Mouse (Mus musculus) ovary, postnatal 10 days (tissue): ENCODE results near the gene Gm20388.

ENCODE experiments used
- DNase-seq: peaks from one replicate; pipeline ENCODE4 v3.0.0; 2022; ENCODE audit warnings: low spot score

Gene Gm20388

DNA sequence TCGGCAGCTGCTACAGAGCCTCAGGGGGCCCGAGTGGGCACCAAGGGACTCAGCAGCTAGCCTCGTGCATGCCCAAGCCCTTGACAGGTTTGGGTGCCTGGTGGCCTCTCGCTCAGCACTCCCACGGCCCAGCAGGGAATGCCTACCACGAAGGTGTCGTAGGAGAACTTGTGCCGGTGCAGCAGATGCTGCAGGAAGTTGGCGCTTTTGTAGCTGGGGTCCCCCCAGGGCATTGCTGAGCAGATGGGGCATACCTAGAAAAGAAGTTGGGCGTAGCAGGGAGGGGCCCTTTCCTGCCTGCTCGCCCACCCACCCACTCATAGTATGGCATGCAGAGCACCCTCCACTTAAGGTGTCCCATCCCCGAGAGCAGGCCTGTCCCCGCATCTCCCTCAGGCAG lies 2557.2 kb downstream of the Gm20388 start:
- no peak for DNase-seq

DNA sequence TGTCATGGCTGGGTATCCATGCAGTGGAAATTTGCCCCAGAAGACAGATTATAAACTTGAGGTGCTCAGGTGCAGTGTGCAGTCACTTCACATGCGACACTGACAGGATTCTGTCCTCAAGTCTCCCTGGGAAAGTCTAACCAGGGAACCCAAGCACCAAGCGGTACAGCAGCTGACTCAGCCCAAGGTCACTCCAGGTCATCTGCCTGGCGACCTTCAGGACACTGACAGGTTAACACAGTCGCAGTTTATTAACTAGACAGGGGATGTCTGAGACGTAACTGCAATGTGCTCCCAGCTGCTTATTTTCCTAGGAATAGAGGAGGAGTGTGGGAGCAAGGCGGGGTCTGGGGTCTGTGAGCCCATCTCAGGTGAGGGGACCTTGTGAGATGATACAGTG lies 2558.8 kb downstream of the Gm20388 start:
- no peak for DNase-seq

DNA sequence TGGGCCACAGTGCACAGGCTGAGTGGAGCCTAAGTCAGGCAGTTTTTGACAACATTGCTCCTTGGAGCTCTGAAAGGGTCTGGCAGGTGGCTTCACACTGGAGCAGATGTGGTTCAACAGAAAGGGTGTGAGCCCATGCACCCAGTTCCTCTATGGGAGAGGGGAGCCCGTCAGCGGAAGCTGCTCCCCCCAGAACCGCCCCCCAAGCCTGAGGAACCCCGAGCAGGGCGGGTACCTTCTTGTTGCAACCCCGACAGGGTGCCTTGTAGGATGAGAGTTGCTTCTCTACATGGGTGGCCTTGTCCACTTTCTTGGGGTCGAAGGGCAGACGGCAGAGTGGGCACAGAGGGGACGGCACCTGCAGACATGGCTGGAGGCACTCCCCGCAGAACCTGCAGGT lies 2559.3 kb downstream of the Gm20388 start:
- no peak for DNase-seq

DNA sequence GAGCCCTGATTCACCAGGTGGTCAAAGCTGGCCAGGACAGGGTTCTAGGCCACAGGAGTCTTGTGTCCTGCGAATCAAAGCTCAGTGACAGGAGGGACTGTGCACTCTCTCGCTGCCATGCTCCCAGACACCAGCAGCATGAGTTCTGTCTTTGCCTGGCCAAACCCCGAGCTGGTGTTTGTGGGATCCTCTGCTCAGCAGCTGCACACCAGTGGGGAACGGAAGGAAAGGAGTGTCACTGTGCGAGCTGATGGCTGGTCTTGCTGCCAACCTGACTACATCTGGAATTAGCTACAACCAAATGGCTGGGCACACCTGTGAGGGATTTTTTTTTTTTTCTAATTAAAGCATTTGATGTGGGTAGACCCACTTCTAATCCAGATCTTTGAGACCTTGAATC lies 2560.1 kb downstream of the Gm20388 start:
- DNase-seq, result no peak

DNA sequence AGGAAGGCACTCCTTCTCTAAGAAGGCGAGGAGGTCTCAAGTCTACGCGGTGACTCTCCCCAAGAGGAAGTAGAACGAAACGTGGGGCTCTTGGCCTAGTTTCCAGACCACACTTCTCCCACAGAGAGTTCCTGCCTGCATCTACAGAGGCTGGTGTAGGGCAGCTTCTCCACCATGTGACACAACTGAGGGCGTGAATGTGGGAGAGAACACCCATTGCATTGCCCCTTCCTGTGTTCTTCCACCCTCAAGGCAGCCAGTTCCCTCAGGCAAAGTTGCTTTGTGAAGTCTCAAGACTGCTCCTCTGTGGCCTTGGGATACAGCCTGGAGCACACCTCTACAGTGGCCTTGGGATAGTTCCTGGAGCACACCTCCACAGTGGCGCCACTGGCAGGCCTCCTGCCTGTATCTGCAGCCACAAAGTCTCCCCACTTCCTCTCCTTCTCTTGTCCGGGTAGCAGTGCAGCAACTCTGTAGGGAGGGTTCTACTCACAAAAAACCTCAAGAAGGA lies 2563.3 kb downstream of the Gm20388 start:
- DNase-seq, result no peak

DNA sequence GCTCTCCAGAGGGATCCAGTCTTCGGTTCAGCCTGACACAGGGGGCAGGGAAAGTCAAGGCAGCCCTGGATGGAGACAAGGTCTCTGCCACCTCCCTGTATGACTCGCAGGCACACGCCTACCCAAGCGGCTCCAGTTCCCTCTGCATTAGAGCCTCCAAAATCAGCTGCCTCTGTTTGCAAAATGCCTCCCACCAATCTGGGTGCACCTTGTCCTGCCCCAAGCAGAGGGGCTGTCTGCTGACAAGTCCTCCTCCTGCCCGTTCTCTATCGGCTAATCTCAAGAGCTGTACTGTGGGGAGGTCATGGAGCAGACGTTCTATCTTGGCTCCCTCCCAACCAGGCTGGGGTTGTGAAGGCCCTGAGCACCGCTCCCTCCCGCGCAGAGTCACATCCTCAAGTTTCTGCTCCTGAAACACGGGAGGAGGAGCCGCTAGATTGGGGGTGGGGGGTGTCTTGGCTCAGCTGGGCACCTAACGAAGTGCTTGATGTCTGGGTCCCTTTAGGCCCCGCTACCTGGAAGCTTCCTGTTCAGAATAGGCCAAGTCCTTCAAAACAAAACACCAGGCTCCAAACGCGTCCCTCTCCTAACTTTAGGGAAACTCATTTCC lies 2564.4 kb downstream of the Gm20388 start:
- DNase-seq, result no peak

DNA sequence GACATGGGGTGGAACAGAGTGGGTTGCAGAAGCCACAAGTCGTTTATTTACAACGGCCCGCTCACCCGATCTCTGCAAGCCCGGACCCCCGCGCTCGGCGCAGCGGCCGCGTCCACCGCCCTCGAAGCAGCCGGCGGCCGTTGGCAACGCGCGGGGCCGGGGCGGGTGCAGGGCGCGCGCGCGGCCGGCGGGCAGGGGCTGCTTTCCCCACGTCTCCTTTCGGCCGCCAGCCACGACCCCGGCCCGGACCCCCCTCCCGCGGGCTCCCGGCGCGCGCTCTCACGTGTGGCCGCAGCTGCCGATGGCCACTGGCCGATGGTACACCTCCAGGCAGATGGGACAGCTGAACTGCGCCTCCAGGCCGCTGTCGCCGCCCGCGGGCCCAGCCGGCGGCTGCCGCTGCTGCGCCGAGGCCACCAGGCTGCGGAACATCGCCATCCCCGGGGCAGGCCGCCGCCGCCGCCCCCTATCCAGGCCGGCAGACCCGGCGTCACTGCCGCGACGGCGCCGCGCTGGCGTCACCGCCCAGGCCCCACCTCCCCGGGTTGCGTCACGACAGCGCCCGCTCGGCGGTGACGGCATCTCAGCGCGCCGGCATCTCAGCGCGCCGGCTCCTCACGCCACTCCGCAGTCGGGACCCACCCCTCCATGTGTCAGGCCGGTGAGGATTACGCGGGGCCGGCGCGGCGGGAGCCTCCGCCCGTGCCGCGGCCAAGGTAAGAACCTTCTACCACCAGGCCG lies 2565.1 kb downstream of the Gm20388 start, which contains the start of the genes Rnf166 and Ctu2:
TSS of gene Rnf166 (minus strand) at position 485 of the 741 bp plus-strand sequence.
TSS of gene Ctu2 (plus strand) at position 564 of the 741 bp plus-strand sequence.
- DNase-seq, result peak; percentile 91

DNA sequence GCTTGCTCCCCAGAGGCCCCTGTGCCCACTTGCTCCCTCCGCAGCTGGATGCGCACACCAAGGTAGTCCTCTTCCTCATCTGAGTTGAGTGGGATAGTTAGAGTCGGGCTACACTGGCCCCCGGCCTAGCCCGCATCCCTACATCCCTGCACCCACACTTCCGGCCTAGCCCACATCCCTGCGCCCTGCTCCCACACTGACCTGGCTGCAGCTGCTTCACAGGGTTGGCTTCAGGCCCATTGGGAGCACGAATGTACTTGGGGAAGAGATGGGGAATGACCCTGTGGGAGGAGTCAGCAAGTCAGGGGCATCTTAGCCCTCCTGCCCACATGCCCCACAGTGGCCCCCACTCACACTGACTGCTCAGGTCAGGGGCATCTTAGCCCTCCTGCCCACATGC lies 2571.8 kb downstream of the Gm20388 start:
- DNase-seq, result no peak

DNA sequence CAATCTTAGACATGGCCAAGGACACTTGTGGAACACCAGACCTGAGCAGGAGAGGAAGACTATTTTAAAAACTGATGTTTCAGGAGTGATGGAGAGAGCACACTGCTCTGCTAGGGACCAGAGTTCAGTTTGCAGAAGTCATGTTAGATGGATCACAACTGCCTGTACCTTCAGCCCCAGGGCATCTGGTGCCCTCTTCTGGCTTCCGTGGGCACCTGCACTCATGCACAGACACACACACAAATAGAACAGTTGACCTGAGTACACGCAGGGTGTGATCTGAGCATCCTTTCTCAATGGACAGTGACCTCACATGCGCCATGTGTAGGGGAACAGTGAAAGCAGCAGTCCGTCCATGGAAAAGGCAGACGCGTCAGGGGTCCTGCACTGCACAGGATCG lies 2573.2 kb downstream of the Gm20388 start:
- no peak for DNase-seq

DNA sequence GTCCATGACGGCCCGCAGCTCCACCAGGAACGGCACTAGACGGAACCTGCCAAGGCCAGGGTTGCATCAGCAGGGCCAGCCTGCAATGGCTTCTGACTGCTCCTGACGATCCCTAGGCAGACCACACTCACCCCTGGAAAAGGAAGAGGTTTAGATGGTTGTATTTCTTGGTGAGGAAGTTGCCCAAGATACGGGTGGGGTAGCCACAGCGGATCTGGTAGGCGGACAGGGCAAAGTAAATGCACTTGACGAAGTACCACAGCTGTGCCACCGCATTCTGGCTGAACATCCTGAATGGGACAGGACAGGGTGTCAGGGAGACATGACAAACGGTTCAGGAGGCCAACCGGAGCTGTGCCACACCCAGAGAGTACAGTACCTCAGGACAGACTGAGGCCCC lies 2574.2 kb downstream of the Gm20388 start:
- DNase-seq, result no peak

DNA sequence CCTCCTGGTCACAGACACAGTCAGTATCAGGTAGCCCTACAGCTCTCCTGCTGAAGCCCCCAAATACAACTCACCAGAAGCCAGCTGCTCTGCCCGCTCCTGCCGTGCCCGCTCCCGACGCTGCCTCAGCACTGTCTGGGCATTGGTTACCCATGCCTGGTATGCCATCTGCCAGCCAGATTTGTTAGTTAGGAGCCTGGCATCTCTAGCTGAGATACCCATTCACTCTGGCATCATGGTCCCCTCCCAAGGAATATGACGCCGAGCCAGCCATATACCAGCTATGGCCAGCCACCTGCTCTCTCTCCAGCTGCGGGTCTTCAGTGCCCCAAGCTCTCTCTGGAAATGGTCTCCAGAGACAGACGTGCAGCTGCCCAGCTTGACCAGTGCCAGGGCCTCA lies 2577.7 kb downstream of the Gm20388 start:
- no peak for DNase-seq

DNA sequence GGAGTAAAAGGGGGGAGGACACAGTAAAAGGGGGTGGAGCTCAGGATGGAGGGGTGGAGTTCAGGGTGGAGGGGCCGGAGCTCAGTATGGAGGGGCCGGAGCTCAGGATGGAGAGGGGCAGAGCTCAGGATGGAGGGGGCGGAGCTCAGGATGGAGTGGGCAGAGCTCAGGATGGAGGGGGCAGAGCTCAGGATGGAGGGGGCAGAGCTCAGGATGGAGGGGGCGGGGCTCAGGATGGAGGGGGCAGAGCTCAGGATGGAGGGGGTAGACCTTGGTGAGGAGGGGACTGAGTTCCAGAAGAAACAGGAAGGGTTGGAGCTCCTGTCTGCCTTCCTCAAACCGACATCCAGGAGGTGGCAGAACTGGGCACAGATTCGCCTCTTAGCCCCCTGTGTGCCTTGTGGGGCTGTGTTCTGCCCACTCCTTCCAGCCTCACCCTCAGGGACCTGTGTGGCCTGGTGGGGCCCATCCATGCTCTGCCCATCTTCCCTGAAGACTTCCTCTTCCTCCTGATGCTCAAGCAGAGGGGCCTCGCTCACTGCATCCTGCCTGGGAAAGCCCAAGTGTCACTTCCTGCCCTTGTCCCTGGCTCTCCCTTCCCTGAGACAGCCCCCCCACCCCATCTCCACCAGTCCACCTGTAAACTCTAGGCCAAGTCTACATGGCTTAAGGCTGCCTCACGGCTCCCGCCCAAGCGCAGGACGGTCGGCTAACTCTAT lies 2586.5 kb downstream of the Gm20388 start:
- DNase-seq, result no peak

DNA sequence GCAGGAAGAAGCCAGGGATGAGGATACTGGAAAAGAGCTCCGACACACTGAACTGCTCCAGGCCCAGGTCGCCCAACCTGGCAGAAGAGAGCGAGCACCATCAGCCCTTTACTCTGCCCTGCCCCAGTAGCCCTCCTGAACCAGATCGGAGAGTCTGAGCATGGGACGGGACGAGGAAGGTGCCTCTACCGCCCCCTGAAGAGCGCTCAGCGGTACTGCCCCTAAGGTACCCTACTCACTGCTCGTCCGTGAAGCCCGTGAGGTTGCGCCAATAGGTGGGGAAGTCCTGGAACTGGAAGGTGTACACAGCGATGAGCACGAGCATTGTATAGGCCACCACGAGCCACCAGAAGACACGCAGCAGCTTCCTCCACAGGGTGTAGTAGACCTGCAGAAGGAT lies 2587.3 kb downstream of the Gm20388 start:
- DNase-seq, result no peak

DNA sequence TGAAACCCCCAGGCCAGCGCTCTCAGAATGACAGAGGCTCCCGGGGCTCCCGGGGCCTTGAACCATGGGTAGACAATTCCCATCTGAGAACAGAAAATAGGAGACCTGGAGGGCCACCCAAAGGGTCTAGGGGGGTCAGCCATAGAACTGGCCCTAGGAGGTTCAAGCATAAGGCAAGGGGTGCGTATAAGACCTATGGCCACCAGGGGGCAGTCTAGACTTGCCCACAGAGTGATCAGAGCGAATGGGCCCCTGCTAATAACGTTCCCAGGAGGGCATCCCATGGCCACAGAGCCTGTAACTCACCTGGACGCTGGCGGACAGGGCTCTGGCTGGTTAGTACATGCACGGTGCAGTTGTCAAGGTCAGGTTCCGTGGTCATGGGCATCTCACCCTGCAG lies 2590.2 kb downstream of the Gm20388 start:
- peak; percentile 65 for DNase-seq

DNA sequence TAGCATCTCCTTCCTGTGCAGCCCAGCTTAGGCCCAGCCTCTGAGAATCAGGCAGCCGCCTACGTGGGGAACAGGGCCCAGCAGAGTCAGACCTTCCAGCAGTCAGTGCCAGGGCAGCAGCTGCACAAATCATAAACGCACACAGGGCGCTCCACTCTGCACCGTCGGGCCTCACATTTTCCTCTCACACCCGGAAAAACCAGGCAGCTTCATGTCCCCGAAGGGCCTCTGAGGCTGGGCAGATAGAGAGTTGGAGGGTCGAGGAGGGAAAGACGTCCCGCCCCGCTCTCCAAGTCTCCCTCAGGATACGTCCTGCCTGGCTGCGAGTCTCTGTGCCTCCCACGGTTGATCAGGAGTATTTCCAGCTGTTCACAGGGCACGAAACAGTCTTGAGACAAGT lies 2600.9 kb downstream of the Gm20388 start:
- peak; percentile 27 for DNase-seq

DNA sequence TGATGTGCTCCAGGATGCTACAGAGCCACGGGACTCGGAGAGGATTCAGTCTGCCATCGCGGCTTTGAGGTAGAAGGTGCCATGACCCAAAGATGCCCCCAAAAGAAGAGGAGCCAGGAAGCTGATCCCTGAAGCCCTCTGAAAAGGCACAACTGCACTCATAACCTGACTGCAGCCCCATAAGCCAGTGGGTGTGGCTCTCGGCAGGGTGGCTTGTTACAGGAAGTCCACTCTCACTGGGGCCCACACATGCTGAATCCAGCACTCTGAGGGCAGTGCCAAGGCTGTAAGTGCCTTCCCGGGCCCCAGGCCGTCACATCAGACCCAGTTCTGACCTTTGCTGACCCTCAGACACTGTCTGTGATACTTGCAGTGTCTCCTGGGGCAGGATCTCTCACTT lies 2601.8 kb downstream of the Gm20388 start:
- no peak for DNase-seq

DNA sequence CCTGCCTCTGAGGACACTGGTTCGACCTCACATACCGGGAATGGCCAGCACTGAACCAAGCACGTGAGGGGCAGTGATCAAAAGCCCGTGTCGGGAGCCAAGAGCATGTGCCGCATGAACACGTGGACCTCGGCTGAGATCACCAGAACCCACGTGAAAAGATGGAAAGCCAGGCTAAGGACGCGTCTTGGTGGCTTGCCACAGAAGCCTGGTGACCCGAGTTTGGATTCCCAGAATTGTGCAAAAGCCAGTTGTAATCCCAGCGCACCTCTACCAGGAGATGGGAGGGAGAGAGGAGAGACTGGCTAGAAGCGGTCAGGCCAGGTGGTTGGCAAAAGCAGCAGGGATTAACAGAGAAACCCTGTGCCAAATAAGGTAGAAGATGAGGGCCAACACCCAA lies 2605.1 kb downstream of the Gm20388 start:
- DNase-seq, result no peak

DNA sequence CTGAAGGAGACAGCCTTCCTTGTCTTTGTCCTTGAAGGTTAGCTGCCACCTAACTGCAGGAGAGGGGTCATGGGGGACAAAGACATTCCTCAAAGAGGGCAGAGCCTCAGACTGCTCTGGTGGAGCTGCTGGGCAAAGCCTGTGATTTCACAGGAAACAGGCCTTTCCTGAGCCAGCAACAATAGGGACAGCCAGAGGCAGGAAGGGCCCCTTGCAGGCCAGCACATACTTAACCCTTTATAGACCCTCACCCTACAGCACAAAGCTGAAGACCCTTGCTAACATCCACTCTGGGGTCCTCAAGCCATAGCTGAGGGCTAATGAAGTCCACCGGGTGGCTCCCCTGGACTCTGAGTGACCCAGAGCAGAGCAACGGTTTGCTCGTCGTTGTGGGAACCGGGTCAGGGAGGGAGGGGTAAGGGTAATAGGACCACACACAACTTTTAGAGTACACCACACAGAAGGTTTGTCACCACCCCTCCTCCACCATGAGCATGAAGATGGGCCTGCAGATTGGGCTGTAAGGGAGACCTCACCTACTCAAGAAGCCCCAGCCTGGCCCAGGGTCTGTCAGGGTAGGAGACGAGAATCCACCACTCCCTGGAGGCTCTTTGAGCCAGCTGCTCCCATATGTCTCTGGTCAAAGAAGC lies 2607.0 kb downstream of the Gm20388 start:
- DNase-seq, result no peak

DNA sequence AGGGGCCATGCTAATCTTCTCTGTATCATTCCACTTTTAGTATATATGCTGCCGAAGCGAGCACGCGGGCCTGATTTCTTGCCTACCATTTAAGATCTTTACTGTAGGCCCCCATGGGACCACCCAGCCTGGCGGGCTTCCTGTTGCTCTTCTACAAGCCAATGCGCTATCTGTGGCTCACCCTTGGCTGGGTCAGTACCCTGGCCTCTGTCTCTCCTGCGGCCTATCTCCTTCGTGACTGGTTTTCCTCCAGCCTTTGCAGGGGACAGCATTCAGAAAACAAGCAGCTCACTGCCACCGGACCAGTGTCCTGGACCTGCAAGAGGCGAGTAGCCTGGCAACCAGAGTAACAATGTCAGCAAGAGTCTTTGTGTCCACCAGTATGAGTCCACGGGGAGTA lies 2610.0 kb downstream of the Gm20388 start:
- no peak for DNase-seq

DNA sequence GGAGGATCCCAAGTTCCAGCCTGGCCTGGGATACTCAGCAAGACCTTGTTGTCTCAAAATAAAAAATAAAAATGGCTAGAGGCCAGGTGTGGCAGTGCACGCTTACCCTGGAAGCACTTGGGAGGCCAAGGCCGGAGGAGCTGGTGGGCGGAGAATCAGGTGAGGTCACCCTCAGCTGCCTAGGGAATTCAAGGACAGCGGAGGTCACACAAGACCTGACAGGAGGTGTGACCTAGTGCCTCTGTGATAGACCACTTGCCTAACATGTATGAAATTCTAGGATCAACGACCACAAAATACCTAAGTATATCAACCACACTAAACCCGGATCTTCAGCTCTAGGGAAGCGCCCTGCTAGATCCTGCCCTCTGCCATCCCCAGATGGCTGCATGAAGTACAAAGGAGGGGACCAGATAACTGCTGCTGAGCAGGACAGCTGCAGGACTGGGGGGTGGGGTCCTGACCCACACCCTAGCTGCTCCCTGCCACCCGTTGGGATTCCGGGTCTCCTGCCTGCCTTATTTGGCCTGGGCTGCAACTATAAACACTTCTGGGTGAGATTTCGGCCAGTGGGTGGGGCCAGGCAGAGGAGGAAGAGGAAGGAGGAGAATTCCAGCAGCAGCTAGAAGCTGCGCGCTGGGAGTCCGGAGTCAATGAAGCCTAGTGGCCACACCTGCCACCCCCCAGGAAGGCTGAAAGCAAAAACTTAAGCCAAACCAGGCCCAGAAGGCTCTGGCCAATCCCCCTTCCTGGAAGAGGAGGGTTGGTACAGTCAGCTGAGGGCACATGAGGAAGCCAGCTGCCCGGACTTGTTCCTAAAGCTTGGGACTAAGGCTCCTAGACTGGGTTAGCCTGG lies 2612.4 kb downstream of the Gm20388 start:
- no peak for DNase-seq

DNA sequence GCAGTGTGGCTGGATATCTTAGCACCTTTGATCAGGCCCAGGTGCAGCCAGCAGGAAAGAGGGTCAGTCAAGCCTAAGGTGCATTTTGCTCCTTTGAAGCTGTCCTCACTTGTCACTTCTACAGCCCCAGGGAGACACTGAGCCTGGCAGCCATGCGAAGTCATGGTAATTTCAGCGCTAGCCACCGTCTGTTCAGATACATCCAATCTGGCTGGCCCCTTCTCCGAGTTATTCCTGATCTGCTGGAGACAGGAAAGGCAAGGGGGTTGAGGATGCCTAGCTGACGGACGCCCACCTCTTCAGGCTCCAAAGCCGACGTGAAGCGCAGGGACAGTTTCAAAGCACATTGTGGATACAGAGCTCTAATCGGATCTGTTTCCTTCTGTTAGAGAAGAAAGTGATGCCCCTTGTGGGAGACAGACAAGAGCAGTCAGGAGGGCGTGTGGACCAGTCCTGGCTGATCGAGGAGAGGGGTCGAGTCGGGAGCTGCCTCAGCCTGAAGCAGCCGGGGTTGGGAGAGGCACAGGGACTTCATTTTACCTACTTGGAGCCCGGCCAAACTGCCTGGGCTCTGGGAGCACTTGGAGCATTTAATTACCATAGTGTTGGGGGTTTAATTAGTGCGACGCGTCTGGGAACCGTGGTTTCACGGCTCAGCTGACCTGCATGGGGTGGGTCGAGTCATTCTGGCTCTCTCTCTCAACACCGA lies 2613.2 kb downstream of the Gm20388 start:
- DNase-seq, result no peak
